Mouse (Mus musculus) urinary bladder, postnatal 14 days (tissue): Measurements from ENCODE around the gene Mt3.
"Not testable (repeated sequence)": the region's sequence is repeated elsewhere in the genome, so short reads cannot be mapped to it uniquely, and the experiment has no call there.

Source experiments
- DNase-seq: peaks from one replicate; pipeline ENCODE4 v3.0.0; 2021; ENCODE audit warnings: low spot score

The Mt3 gene

DNA sequence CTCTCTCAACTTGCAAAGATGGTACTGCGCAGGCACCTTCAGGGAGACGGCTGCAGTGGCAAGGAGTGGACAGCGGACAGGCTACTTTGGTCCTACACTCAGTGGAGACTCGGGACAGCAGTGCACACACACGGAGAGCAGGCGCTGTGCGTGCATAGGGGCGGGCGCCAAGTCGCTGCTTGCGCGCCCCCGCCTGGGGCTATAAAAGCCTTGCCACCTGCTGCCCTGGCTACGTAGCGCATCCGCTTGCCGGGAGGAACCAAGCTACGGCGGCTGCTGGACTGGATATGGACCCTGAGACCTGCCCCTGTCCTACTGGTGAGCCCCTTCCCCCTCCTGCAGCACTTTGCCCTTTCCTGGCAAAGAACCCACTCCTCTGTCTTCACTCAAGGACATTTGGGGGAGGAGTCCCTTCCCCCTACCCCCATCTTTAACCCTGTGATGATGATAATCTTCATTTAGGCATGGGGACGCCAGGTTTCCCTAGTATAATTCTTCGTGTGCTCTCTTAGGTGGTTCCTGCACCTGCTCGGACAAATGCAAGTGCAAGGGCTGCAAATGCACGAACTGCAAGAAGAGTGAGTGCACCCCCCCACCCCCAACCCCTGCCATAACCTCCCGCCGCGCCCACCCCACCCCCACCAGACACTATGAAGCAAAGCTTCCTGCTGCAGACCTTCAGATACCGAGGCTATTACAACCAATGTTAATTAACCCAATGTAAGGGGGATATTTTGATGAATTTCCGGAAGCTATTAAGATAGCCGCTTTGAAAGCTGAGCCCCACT lies at the start of gene Mt3:
TSS of gene Mt3 (plus strand) at position 95 of the 788 bp plus-strand sequence.
- peak; percentile 33 for DNase-seq

DNA sequence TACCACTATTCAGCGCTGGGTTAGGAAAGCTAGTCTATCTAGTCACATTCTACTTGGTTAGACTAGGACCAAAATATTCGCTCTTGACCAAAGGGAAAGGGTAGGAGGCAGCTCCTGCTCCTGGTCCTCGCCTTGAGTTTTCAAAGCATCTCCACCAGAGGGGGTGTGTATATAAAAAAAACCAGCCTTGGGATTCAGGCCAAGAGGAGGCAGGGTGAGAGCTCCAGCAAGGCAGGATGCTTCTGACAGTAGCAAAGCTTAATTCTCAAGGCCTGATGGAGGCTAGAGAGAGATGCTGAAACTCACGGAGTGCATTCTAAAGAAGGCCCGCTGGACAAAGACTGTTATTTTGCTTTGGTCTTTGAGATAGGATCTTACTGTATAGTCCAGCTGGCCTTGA lies 48.3 kb upstream of the Mt3 start:
- DNase-seq, result no peak

DNA sequence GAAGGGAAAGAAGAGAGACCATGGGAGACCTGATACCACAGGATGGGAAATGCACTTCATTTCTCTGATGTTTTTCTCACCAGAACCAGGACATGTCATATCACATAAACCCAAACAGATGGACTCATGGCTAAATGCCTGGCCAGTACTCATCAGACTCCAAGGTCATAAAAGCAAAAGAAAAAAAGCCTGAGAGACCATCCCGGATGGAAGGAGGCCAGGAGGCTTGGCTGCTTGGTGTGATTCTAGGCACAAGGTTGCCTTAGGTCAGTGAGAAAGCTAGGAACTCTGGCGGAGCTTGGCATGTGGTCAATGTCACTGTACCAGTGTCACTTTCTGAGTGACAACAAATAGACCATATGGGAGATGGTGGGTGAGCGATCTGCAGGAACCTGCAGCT lies 44.5 kb upstream of the Mt3 start:
- peak; percentile 15 for DNase-seq

DNA sequence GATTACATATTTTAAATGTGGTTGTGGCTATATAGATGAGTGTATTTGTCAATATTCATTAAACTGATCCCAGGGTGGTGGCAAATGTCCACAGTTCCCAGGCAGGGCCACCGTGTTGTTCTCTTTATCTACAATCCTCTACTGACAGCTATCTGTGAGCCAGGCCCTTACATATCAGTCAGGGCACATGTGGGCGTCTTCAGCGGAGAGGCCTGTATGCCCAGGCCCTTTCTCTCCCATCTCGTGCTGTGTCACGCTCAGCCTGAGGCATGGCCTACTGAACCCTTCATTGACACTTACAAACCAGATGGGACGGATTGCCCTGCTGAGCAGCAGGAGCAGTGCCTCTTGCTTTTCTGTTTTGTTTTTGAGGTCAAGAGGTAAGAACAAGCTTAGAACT lies 43.0 kb upstream of the Mt3 start:
- no peak for DNase-seq

DNA sequence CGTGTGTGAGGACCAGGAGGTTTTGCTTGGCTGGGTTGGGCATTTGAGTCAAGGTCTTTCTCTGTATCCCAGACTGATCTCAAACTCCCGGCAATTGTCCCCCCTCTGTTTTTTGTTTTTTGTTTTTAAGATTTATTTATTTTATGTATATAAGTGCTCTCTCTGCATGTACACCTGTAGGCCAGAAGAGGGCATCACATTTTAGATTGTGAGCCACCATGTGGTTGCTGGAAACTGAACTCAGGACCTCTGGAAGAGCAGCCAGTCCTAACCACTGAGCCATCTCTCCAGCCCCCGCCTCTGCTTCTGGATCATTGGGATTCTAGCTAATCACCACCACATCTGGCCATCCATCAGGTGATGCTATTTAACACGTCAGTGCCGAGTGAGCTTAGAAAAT lies 42.6 kb upstream of the Mt3 start:
- DNase-seq, result no peak

DNA sequence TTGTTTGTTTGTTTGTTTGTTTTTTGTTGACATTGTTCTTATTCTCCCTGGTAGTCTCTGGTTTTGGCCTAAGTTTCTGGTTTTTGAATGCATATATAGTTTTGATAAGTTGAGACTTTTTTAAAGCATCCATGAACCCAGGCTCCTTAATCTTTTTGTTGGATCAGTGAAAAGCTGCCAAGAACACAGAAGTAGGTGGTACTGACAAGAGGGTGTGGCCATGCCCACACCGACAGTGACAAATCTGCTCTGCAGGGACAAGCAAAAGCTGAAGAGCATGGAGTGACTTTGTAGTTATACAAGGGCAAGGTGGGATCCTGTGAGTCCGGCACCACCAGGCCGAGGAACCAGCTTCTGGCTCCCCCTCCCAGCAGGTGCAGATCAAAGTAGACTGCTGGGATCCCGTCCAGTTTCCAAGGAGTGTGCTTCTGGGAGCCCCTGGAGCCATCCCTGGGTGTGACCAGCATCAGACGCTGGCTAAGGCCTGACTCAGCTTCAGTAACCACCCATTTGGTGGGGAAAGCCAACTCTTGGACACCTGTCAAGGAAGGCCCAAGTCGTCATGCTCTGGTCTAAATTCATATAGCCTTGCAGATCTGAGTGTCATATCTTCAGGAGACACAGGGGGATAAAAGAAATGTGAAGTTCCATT lies 41.8 kb upstream of the Mt3 start:
- DNase-seq, result no peak

DNA sequence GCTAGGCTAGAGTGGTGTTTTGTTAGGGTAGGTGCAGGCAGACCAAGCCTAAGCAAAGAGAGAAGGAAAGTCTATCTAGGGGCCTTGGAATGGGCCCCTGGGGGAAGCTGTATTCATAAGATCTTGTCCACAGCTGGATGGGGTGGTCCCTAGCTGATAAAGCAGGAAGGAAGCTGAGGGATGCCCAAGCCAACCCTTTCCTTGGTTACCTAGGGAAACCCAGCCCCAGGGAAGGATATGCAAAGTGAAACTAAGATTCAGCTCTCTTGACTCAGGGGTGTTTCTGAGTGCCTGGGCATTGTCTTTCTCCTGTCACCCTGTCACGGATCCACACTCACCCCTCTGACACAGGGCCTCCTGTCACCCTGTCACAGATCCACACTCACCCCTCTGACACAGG lies 39.0 kb upstream of the Mt3 start:
- DNase-seq, result no peak

DNA sequence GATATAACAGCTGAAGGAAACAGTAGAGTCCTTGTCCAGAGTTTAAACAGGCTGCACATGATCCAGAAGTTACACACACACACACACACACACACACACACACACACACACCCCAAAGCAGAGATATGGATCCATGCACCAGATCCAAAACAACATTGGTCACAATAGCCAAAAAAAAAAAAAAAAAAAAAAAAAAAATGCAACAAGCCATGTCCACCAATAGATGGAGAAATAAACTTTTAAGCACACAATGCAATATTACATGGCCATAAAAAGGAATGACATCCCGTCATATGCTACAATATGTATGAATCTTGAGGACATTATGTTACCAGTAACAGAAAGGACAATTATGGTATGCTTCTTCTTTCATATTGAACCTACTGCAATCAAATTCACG lies 38.4 kb upstream of the Mt3 start:
- no peak for DNase-seq

DNA sequence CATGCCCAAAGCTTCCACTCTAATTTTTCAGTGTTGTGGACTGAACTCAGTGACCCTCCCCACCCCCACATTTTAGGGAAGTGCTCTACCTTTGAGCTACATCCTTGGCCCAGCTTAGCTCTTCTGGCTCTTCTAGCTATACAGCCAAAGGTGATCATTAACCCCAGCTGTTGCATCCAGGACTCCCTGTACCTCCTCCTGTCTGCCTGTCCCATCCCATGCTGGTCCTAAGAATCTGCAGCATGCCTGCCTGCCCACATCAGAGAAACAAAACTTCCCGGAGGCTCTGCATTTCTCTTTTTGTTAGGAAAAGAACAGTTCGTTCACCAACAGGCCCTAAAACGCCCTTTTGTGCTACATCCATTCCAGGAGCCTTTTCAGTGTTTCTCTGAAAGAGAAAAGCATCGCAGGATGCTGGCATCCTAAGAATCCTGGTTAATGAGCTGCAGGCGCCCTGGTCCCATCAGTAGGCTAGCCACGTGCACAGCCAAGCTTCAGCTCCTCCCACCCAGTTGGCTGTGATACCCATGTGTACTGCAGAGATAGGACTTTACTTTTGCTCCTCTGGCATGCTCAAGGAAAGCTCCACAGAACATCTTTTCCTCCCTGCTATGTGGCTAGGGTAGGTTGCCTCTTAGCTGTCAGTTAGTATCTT lies 33.5 kb upstream of the Mt3 start:
- no peak for DNase-seq

DNA sequence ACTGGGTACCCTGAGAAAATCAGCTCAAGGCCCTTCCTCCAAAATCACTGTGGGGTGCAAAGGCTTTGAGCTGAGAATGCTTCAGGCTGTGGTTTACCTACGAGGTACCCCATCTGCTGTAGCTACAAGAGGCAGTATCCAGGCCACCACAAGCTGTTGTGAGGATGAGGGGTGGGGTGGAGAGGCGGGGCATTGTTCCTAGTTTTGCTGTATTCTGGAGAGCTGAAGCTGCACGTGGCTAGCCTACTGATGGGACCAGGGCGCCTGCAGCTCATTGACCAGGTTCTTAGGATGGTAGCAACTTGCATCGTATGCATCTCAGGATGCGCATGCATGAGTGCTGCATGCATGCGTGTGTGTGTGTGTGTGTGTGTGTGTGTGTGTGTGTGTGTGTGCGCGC lies 30.8 kb upstream of the Mt3 start:
- DNase-seq, result no peak

DNA sequence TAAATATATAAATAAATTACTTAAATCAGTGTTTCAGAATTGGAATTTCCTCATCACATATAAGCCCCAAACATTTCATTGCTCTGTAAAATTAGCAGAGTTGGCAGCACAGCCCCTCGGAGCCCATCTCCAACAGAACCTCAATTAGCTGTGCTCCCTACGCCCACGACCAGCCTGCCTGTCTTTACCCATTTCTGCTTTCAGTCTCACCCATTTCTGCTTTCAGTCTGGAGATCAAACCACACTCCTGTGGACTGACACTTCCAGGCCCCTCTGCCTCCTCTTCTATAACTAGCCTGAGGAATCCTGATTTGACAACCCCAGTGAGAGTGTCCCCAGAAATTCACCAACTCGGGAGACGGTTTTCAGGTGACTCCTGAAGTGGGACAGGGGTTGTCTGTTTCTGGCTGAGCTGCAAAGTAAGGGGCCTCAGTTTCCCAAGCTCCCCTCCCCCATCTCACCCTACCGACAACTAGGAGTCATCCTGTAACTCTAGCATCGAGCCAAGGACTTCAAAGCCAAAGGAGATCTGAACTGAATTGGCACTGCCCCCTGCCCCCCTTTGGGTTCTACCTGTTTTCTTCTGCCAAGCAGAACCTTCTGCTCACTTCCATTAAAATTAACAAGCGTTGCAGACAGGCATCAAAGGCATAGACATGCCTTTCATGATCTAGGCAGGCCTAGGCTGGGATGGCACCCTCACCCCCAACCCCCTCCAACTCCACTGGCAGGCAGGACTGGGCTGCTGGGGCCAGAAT lies 29.5 kb upstream of the Mt3 start:
- DNase-seq, result no peak

DNA sequence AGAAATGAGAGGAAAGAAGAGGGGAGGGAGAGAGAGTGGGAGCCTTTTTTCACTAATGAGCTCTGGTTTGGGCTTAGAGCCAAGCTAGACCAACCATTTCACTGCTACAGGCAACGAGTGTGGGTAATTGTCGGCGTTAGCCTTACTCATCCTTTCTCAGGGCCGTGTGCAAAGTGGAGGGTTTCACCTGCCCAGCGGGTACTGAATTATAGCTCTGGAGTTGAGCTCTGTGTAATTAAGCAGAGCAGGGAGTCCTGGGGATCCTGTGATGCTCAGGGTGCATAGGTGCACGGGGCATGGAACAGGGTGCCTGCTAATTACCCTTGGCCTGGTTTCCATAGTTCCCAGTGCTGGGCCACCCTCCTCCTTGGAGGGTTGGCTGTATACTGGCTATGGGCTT lies 24.7 kb upstream of the Mt3 start:
- DNase-seq, result no peak

DNA sequence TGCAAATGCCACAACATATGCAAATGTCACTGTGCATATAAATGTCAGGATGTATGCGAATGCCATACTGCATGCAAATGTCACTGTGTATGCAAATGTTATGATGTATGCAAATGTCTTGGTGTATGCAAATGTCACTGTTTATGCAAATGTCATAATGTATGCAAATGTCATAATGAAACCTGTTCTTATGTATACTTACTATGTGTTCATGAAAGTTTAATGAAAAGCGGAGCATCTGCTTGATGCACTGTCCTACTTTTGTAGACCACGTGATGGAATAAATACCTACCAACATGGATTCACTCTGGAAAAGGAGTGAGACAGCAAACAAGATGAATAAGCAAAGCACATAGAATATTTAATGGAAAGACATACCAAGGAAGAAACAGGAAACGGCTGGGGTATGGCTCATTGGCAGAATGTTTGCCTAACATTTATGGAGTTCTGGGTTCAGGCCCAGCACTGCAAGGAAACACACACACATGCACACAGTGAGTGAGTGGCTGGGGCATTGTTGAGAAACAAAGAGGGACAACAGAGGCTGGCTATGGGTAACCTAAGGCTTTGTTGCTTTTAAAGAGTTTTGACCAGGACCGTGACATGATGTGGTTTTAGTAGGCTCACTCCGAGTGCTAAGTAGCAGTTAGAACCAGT lies 23.1 kb upstream of the Mt3 start:
- no peak for DNase-seq

DNA sequence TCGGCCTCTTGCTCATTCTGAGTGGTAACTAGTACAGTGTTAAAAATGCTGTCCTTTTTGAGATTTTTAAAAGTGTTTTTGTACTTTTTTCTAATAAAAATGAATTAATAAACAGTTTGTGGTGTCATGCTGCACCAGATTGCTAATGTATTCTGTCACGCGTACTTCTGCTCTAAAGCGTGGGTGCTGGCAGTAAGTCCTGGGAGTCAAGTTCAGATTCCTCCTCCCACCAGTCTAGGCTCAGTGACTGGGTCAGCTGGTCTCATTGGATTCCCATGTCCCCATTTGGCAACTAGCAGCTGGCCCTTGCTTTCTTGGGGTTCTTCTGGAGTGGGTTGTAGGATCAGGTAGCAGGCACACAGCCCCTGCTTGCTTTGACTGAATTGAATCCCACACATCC lies 22.3 kb upstream of the Mt3 start:
- no peak for DNase-seq

DNA sequence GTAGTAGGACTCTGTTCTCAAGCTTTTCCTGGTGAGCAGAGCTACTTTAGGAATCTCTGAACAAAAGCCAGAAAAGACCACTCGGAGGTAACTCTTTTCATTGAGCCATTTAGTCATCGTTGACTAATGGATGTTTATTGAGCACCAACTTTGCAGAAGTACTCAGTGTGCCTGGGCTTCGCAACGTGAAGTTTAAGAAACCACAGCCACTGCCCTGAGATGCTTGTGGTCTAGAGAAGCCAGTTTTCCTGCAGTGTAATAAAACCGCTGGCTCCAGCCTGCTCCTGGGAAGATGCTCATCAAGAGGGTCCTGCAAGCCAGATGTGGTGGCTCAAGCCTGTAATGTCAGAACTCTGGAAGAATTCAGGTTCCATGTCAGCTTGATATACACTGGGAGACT lies 20.3 kb upstream of the Mt3 start:
- DNase-seq, result no peak

DNA sequence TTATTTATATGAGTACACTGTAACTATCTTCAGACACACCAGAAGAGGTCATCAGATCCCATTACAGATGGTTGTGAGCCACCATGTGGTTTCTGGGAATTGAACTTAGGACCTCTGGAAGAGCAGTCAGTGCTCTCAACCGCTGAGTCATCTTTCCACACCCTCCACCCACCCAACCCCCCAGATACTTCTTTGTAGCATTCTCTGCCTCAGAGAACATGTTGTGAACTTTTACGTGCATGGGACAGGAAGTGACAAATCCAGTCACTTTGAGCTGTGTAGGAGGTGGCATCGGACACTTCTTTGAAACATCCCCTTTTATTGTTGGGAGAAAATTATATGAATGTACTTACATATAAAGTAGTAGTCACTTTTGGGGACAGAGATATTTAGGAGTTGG lies 17.8 kb upstream of the Mt3 start:
- DNase-seq, result not testable (repeated sequence)

DNA sequence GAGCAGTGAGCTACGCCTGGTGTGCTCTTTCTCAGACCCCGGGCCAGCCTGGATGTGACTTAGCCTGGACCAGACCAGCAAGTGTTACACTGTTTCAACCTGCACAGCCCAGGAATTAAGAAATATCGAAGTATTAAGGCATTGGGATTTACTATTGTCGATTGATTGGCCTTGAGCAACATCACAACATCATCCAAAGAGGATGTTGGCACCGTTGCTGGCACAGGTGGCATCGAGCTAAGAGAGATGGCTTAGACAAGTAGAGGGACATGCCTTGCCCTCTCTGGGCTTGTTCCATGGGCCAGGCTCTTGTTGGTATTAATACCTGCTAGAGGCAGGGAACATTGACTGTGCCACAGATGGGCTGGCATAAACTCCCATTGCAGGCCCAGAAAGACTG lies 16.9 kb upstream of the Mt3 start:
- no peak for DNase-seq

DNA sequence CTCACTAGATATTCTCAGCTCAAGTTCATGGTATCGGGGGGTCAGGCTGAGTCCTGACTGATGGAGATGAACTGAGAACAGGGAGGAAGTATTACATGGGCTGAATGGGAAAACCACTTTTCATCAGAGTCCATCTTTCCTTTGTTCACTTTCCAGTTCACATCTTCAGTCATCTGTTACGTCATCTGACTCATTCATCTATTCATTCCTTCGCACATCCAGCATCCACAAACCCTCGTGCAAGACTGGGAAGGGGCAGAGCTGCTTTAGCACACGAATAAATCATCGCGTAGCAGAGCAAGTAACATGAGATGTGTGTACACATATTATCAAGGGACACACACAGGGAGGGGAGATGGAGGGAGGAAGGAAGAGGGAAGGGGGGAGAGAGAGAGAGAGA lies 16.2 kb upstream of the Mt3 start:
- no peak for DNase-seq

DNA sequence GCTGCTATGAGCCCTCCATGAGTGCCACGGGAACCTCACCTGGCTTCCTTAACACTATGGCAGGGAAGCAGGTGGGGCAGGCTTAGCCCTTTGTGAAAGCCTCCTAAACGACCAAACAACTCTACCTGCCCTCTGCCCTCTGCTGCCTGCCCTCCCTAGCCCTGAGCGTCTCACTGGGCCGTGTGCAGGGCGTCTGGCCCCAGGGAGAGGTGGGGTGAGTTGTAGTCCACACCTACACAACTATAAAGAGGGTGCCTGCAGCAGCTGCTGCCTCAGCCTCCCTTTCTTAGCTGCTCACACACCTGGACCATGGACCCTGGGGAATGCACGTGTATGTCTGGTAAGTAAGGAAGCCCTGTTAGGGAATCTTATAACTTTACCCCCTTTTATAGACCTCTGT lies 15.5 kb upstream of the Mt3 start, which contains the start of gene Mt4:
TSS of gene Mt4 (plus strand) at position 265 of the 400 bp plus-strand sequence.
- no peak for DNase-seq

DNA sequence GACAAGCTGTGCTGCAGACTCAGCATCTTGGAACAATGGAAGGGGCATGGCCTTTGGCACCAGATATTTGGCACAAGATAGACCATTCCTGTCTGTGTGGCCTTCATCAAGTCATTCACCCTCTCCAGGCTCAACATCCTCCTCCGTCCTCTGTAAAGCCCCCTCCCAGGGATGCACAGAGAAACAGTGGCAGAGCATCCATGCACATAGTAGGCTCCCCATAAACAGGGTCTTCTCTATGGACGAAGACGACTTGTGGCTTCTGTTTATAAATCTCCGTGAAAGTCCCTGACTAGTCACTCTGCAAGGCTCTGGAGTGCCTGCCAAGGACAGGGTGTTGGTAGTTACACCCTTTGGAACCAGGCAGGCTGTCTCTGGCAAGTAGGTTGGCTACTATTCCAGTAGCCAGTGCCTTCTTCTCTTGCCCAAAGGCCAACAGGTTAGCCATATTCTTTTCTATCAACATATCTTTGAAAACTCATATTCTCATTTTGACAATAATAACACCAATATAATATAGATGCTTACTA lies 12.1 kb upstream of the Mt3 start:
- no peak for DNase-seq

DNA sequence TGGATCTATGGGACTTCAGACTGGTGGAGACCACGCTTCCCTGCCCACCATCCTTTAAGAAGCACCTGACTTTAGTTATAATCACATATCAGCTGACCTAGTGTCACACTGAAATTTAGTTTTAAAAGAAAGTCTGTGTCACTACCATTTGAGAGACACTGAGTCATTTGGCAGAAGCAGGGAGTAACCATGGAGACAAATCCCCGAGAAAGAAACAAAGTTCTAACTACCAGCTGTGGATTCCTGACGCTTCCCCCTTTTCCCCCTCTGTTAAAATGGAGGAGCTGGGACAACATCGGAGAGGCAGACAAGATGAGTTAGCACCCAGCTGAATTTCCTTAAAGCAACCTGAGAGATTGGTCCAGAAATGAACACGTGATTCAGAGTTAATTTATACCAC lies 4.2 kb upstream of the Mt3 start:
- no peak for DNase-seq

DNA sequence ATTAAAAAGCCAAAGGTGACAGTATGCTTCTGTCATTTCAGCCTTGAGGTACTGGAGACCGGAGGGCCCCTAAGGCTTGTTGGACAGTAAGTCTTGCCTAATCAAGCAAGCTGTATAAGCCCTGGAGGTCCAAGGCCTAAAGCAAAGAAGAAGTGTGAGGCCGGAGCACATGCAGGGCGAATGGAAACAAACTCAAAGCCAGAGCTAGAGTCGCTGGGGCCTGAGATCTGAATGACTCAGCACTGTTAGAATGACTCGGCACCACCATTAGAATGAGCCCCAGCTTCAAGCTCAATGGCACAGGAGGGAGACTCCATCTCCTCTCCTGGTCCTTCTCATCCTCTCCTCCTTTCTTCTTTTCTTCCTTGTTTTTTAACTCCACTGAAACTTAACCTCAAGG lies 1.5 kb upstream of the Mt3 start:
- DNase-seq, result no peak
